Mouse (Mus musculus) frontal cortex, adult (tissue): ENCODE results near the gene Ska2.

ENCODE experiments used
- ATAC-seq: cut with Nextera tagmentation; 2 replicates; pipeline ENCODE4 v1.9.2; 2017; ENCODE audit warnings: mild to moderate bottlenecking, moderate library complexity, mixed read lengths; ENCODE audit not compliant: low TSS enrichment

The Ska2 gene

GRCm38 (mm10) chr11:87108755-87109518, at the start of gene Ska2:
Gene Ska2, plus strand, starts transcription at chr11:87109234.
- peak; percentile 98 for ATAC-seq

GRCm38 (mm10) chr11:87060410-87060809, 48.6 kb upstream of the Ska2 start:
- no peak for ATAC-seq

DNA sequence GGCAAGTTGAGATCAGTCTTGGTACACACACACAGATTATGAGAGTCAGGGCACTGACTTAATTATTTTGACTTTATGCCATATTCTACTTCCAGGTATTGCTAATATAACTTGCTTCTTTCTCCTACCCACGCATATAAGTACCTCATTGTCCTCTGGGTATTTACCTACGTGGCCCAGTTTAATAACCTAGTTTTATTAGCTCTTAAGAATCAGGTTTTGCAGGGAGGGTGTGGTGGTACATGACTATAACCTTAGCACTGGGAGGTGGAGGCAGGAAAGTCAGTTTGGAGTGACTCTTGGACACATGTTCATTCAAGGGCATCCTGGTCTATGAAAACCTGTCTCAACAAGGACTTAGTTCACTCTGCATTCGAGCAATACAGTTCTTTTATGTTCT, 46.9 kb upstream of the Ska2 start:
- ATAC-seq = no peak

GRCm38 (mm10) chr11:87073343-87073865, 35.6 kb upstream of the Ska2 start:
- peak; percentile 93 for ATAC-seq

- ATAC-seq = peak; percentile 96
Measured at GRCm38 (mm10) chr11:87073866-87074440, 35.1 kb upstream of the Ska2 start, which contains the start of gene Gdpd1. Gene Gdpd1, minus strand, starts transcription at chr11:87074062.

DNA sequence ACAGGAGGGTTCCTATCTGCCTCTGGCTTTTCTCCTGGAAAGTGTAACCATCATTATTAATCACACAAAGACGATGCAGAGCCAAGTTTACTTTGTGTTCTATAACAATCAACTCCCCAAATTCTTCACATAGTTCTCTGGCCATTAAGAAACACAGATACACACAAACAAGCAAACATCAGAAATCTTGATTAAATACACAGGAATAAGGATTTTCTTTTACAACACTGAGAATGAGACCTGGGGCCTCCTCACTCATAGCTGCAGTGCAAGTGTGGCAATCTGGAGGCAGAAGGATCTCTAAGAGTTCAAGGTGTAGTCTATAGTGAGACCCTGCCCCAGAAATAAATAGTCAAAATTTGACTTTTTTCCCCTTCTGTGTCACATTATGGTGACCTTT, 25.3 kb upstream of the Ska2 start:
- ATAC-seq = no peak

GRCm38 (mm10) chr11:87085461-87085860, 23.6 kb upstream of the Ska2 start:
- no peak for ATAC-seq

- peak; percentile 97 for ATAC-seq
Measured at GRCm38 (mm10) chr11:87086290-87086984, 22.6 kb upstream of the Ska2 start, which contains the start of gene Smg8. Gene Smg8, minus strand, starts transcription at chr11:87086774.

- ATAC-seq = no peak
Measured at GRCm38 (mm10) chr11:87087142-87087541, 21.9 kb upstream of the Ska2 start.

DNA sequence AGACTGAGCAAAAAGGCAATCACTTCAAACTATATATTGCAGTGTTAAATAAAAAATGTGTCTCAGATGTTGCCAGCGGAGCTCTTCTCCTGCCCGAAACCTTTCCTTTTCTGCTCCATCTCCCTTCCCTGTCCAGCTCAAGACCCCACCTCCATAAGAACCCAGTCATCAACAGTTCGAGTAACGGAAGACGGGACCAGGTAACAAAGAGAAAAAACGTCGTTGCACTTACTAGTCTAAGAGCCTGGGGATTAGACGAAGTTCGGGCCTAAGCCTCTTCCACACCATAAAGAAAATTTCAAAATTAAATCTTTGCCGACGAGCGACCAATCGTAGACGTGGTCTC, 652 bp upstream of the Ska2 start, which contains the start of gene Prr11:
Gene Prr11, minus strand, starts transcription at position 300 of the 346 bp plus-strand sequence.
- ATAC-seq = no peak

DNA sequence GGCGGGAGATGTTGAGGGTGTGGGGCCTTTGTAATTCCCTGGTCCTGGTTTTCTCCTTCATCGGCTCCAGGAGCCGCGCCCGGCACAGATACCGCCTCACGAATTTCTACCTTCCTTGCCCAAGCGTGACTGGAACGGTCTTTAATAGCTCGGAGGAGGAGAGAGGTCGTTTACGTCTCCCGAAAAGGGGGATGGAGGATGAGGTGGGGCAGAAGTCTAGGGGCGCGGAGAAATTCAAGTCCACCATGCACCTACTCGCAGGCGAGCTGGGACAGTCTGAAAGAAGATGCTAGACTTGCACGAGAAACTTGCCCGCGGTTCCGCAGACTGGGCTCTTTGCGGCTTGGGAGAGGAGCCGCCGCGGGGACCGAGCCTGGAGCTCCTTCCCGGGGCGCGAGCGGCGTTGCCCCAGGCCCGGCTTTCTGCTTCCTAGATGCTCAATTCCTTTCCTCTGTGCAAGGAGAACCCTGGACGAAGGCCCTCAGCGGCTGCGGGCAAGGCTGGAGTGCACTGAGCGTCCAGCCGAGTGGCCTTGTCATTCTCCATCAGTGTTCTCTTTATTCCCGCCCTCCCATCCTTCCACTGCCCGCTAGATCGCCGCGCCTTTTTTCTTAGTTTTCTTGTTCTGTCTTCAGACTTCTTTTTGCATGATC, 611 bp downstream of the Ska2 start:
- no peak; the same call in 1 of the 2 replicates for ATAC-seq

DNA sequence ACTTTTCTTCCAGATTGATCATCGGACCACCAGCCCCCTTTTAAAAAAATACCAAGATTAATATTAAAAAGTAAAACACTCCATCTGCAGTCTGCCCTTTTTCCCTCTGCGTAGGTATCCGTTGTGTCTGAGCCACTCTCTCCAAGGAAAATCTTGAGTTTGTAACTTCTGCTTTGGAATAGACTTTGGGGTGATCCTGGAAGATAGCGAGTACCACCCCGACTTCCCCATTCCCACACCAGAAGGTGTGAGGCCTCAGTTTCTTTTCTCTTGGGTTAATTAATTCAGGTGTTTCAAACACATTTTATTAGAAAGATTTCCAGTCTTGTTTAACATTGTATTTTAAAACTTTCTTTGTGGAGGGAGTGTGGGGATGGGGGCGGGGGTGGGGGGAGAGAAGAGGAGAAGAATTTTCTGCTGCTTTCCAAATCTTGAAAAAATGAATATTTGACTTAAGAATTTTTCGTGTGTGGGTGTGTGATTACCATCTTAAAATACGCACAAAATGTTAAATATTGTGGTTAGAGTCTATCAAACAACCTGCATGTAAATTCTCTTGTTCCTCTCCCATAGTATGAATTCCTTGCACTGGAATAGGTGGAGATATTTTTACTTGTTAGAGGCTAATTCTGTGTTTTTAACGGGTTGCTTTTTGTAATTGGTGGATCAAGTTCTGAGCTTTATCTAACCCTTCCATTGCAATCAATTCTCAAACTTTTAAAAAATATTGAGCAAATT, 1.3 kb downstream of the Ska2 start:
- no peak for ATAC-seq

DNA sequence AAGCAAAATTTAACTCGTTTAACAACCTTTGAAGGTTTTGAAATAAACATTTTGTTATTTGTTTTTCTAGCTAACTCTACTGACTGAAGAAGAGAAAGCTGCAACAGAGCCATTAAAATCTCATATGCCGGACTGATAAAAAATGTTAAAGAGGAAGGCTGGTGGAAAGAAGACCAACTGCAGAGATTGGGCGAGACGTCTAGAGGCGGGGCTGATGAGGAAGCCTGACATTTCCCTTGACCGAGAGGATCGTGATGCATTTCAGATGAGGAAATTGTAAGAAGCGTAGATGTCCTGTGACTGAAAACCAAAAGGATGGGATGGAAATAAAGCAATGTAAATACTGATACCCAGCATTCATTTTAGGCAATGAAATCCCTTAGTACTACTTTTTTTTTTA, 12.8 kb downstream of the Ska2 start:
- ATAC-seq = no peak

DNA sequence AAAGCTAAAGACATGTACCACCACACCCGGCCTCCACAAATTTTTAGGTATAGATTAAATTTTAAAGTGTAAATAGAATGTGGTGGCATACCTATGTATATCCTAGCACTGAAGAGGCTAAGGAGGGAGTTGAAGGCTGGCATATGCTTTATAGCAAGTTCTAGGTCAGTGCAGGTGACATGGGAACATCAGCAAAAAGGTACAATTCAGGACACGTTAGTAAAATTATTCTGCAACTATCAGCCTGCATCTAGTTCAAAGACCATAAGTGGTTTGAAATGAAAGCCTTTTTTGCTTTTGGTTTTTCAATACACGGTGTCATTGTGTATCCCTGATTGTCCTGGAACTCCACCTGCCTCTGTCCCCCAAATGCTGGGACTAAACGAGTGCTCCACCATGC, 16.5 kb downstream of the Ska2 start:
- no peak for ATAC-seq

- ATAC-seq = no peak
Measured at GRCm38 (mm10) chr11:87126281-87126823, 17.3 kb downstream of the Ska2 start.

DNA sequence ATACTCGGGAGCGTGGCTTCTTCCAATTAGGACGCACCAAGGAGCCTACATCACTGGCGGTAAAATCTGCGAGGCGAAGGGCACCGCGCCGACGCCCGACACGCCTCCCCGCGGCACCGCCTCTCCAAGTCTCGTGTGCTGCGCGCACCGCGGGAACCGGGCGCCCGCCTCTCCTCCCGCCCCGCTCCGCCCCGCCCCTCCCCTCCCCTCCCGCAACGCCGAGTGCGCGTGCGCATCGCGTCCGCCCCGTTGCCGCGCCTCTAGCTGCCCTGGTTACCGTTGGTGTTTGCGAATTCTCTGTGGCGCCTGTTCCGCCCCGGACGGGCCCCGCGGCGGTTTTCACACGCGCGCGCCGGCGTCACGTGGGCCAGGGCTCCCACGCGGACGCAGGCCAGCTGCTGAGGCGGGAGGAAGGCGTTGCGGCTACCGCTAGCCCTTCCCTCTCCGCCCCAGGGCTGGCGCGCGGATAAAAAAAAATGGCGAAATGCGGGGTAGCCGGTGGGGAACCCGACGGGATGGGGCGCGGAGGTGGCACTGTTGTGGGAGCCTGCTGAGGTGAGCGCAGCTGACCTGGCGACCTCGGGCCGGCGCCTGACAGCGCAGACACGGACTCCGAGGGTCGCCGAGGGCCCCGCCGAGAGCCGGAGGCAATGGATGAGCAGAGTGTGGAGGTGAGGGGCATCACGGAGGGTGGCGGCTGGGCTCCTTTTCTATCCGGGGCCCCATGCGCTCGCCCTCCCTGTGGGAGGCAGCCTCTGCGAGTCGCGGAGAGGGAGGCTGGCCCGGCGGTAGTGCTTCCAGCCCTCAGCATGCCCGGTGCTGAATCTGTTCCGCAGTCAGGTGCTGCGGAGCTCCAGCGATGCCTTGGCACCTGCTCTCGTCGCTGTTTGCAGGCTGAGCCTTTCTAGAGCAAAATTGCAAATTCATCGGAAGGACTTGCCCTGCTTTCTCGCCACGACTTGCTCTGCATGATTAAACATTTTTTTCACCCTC, 18.1 kb downstream of the Ska2 start, which contains the start of gene Trim37:
Gene Trim37, plus strand, starts transcription at position 254 of the 993 bp plus-strand sequence.
- ATAC-seq = peak; percentile 95

GRCm38 (mm10) chr11:87136233-87136632, 27.2 kb downstream of the Ska2 start:
- ATAC-seq = no peak

GRCm38 (mm10) chr11:87158012-87158411, 49.0 kb downstream of the Ska2 start:
- ATAC-seq = no peak

- ATAC-seq = no peak
Measured at GRCm38 (mm10) chr11:87162687-87163086, 53.7 kb downstream of the Ska2 start.

DNA sequence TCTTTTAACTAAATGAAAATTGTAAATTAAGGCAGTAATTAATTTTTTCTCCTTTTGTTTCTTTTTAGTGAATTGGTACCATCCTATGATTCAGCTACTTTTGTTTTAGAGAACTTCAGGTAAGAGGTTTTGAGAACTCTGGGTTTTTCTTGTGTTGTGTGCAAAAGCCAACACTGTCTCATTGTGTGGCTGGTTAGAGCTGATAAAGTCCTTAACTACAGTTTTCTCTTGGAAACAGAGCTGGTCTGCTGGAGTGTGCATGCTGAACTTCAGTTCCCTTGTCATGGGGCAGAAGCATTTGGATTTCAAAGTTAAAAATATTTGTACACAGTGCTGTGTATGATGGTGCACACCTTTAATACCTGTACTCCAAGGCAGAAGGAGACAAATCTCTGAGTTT, 54.7 kb downstream of the Ska2 start:
- no peak for ATAC-seq
